Mouse (Mus musculus) heart, adult 11 months (tissue): ENCODE results near the gene Suz12.

Source experiments
- DNase-seq: peaks from one replicate; pipeline ENCODE4 v3.0.0; 2022

The Suz12 gene

DNA sequence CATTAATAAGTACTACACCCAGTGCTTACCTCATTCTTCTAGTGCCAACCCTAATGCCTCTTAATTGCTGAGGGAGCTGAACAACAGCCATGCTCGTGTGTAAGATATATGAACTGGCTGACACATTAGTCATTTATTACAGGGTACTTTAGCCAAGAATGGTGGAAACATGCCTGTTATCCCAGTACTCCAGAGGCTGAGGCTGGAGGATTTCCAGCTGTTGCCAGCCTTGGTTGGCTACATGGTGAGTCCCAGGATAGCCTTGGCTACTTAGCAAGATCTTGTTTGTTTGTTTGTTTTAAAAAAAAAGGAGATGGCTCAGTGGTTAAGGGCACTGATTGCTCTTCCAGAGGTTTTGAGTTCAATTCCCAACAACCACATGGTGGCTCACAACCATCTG, 85.9 kb downstream of the Suz12 start:
- DNase-seq, result peak; percentile 86

- DNase-seq, result peak; percentile 60
Observed at GRCm38 (mm10) chr11:80079751-80080150, 86.8 kb downstream of the Suz12 start.

DNA sequence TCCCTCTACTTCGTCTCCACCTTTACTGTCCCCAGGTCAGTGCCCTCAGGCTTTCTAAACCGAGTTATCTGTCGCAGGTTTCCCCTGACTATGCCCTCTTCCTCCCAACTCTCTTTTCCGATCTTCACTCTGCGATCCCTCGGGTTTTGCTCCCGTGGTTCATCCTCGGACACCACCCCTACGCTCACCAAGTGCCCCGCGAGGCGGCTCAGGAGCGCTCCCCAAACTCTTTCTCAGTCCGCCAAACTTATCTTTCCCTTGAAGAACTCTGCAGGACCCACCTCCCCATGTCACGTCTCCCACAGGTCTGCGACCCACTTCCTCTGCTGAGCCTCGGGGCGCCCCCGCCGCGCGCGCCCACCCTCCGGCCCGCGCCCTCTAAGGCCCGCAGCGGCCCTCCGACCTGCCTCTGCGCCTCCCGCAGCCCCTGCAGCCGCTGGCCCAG, 87.5 kb downstream of the Suz12 start:
- DNase-seq, result no peak

DNA sequence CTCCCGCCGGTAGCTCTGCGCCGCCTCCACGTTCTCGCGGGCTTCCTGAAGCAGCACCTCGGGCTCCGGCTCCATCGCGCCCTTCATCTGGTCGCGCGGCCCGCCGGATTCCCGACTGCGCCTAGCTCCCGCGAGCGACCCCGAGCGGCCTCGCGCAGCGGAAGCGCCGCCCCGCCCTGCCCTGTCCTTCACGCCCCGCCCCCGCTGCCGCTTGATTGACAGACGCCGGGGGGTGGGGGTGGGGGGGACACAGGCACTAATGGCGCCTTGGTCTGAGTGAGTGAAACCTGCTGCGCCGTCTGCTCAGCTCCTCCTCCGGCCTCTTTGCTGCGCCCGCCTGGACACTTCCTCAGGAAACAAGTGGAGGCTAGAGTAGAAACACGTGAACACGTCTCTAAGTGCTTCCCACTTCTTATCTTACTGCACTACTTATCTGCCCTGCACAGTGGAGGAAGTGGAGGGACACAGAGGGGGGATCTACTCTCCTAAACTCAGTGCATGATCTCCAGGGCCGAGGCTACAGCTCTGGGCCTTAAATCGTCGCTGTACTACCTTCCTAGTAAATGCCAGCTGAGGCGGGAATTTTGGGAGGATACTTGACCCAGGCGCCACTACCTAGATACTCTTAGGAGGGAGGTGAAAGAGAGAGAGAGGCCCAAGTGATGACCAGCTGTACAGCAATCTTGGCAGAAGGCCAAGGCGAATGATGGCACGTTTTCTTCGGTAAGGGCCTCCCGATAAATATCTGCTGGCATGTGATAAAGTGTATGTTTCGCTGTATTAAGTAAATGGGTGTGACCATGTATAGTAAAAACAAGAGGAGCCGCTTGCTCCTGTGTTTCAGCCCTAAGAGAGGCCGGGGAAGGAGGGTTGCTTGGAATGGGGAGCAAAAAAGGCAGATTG, 88.2 kb downstream of the Suz12 start, which contains the start of gene Crlf3:
Gene Crlf3, minus strand, starts transcription at position 166 of the 903 bp plus-strand sequence.
- peak; percentile 100 for DNase-seq

DNA sequence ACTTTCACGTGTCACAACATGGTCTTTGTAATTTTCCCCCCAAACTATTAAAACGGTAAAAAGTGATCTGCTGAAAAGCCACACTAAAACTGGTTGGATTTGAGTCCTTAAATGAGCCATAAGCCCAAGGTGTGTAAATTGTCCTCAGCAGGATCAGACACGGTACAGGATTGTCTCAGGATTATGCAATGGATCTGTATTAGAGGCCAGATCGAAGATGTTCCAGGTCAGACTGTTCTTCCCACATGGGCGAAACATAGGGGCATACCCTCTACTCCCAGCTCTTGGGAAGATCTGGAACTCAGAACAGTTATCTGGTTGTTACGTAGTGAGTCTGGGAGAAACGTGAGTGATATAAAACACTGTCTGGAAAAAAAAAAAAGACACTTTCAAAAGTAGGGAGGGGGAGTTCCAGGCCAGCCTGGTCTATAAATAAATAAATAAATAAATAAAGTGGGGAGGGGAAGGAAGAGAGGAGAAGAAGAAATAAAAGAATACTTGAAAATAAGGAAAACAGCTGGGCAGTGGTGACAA, 88.9 kb downstream of the Suz12 start:
- peak; percentile 69 for DNase-seq
